Mouse (Mus musculus) midbrain, embryonic 11.5 days (tissue): ENCODE measurements around the gene Smim20. TPM values are rescaled to one million over a fixed set of nuclear protein-coding genes. Genes with fewer than 3 reads are reported as not detected.

Source experiments
- ATAC-seq: fragments of 200-750 bp; cut with Nextera tagmentation; 2 replicates; pipeline ENCODE4 v1.8.0; 2017; ENCODE audit warnings: moderate TSS enrichment, moderate library complexity; ENCODE audit not compliant: low FRiP score
- DNase-seq: peaks from one replicate; pipeline ENCODE4 v3.0.0; 2015; ENCODE audit warnings: low spot score; ENCODE audit errors: missing footprints
- H3K27ac ChIP-seq: fragments of 300-500 bp; sonication (generic); 2 replicates; pipeline ENCODE4 v1.5.1; 2014; ENCODE audit warnings: low read depth, low read length
- H3K27me3 ChIP-seq: fragments of 300-500 bp; sonication (generic); 2 replicates; pipeline ENCODE4 v1.6.1; 2014; ENCODE audit warnings: mild to moderate bottlenecking, low read length, moderate library complexity, mixed read lengths; ENCODE audit not compliant: control insufficient read depth, insufficient read depth
- H3K36me3 ChIP-seq: fragments of 300-500 bp; sonication (generic); 2 replicates; pipeline ENCODE4 v1.6.1; 2014; ENCODE audit warnings: mild to moderate bottlenecking, low read length, moderate library complexity, mixed read lengths; ENCODE audit not compliant: control insufficient read depth, insufficient read depth
- H3K4me1 ChIP-seq: fragments of 300-500 bp; sonication (generic); 2 replicates; pipeline ENCODE4 v1.6.1; 2014; ENCODE audit warnings: low read length; ENCODE audit not compliant: control insufficient read depth, insufficient read depth
- H3K4me2 ChIP-seq: fragments of 300-500 bp; sonication (generic); 2 replicates; pipeline ENCODE4 v1.6.1; 2014; ENCODE audit warnings: mild to moderate bottlenecking, moderate library complexity
- H3K4me3 ChIP-seq: fragments of 300-500 bp; sonication (generic); 2 replicates; pipeline ENCODE4 v1.5.1; 2014; ENCODE audit warnings: low read depth, low read length
- H3K9ac ChIP-seq: fragments of 300-500 bp; sonication (generic); 2 replicates; pipeline ENCODE4 v1.6.1; 2014; ENCODE audit warnings: low read length
- H3K9me3 ChIP-seq: fragments of 300-500 bp; sonication (generic); 2 replicates; pipeline ENCODE4 v1.6.1; 2016; ENCODE audit warnings: low read length; ENCODE audit not compliant: control insufficient read depth
- WGBS: fragments of 180-500 bp; shearing (Covaris S2); extraction: QIAGEN DNeasy Blood & Tissue Kit; methylation state at CpG from one replicate; pipeline ENCODE4 v1.1.7; 2014; 5-methylcytosine and 5-hydroxymethylcytosine counted together
- polyA plus RNA-seq: library from polyadenylated mRNA; unstranded; fragments of >200 nt; fragmentation: Nextera tagmentation; extraction: Ambion mirVana; gene quantifications from 2 replicates; pipeline ENCODE4 v1.2.1, GENCODE M21; 2014

The Smim20 gene
- polyA plus RNA-seq, 1 experiment from 2014 or later: 71.0 TPM

GRCm38 (mm10) chr5:53241109-53241508 lies 25.8 kb upstream of the Smim20 start:
- H3K4me2 ChIP-seq: no peak overlapping the region
- H3K4me1 ChIP-seq: no peaks in the 10 kb centered on the region
- DNase-seq (no peak), ATAC-seq (no peak)
- H3K4me3 ChIP-seq: no peak overlapping the region
- no peak overlapping the region for H3K9ac ChIP-seq
- no peak overlapping the region for H3K27ac ChIP-seq
- WGBS: 49% methylated on average over 2 of the region's 2 CpGs
- no peaks in the 10 kb centered on the region for H3K9me3 ChIP-seq
- no peaks in the 10 kb centered on the region for H3K27me3 ChIP-seq
- H3K36me3 ChIP-seq: no peaks in the 10 kb centered on the region

DNA sequence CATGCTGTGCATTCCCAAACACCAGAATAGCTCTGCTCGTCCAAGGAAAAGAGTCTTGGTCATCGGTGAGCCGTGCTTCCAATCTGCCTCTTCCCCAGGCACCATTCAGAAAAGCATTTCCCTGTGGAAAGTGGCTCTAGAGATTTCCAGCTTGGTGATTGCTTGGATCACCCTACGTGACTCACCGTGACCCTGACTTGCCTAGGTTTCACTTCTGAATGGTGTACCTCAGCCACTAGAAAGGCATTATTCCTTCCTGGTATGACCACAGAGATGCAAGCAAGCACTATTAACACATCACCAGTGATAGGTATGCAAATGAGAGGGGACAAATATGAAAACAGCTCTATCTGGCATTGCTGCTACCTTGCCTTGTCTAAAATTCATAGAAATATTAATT lies 24.9 kb upstream of the Smim20 start:
- Histone ChIP-seq H3K27me3 (no peaks in the 10 kb centered on the region), H3K4me2 (no peak overlapping the region), H3K27ac (no peak overlapping the region), H3K36me3 (no peaks in the 10 kb centered on the region), H3K9ac (no peak overlapping the region), H3K4me3 (no peak overlapping the region), H3K4me1 (no peaks in the 10 kb centered on the region), H3K9me3 (no peaks in the 10 kb centered on the region)
- WGBS: 90% methylated on average over 5 of the region's 5 CpGs
- no peak for DNase-seq
- no peak for ATAC-seq

GRCm38 (mm10) chr5:53242865-53243499 lies 23.9 kb upstream of the Smim20 start:
- no peaks in the 10 kb centered on the region for H3K4me1 ChIP-seq
- no peaks in the 10 kb centered on the region for H3K27me3 ChIP-seq
- H3K9me3 ChIP-seq: no peaks in the 10 kb centered on the region
- DNase-seq (no peak), ATAC-seq (no peak)
- H3K4me2 ChIP-seq: no peak overlapping the region
- WGBS: 89% methylated on average over 7 of the region's 7 CpGs
- no peaks in the 10 kb centered on the region for H3K36me3 ChIP-seq
- H3K4me3 ChIP-seq: no peak overlapping the region
- H3K27ac ChIP-seq: no peak overlapping the region
- no peak overlapping the region for H3K9ac ChIP-seq

DNA sequence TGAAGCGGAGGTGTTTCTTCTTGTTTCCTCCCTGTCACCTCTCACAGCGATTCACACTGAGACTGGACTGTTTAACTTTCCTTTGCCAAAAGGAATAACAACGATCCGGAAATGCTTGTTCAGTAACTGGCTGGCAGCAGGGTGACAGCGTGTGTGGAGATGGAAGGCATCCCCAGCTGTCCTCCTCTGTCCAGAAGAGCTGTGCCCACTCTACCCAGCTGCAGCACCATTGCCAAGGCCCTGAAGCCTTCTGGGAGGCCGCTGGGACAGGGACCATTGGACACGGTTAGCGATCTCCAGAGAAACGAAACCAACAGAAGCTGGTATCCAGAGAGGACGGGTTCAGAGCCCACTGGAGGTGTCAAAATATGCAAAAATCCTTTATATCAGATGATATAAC lies 22.9 kb upstream of the Smim20 start:
- ATAC-seq: no peak
- WGBS: 78% methylated on average over 10 of the region's 10 CpGs
- DNase-seq: no peak
- no peaks in the 10 kb centered on the region for H3K4me1 ChIP-seq
- H3K4me3 ChIP-seq: no peak overlapping the region
- no peak overlapping the region for H3K27ac ChIP-seq
- H3K4me2 ChIP-seq: no peak overlapping the region
- no peak overlapping the region for H3K9ac ChIP-seq
- no peaks in the 10 kb centered on the region for H3K27me3 ChIP-seq
- no peaks in the 10 kb centered on the region for H3K36me3 ChIP-seq
- H3K9me3 ChIP-seq: no peaks in the 10 kb centered on the region

- WGBS: 35% methylated on average over 11 of the region's 11 CpGs
- no peaks in the 10 kb centered on the region for H3K9me3 ChIP-seq
- no peaks in the 10 kb centered on the region for H3K27me3 ChIP-seq
- DNase-seq (no peak), ATAC-seq (peak; percentile 66; the same call in 1 of the 2 replicates)
- H3K4me2 ChIP-seq: no peak overlapping the region
- no peak overlapping the region for H3K27ac ChIP-seq
- H3K4me1 ChIP-seq: no peaks in the 10 kb centered on the region
- H3K9ac ChIP-seq: no peak overlapping the region
- H3K4me3 ChIP-seq: no peak overlapping the region
- H3K36me3 ChIP-seq: no peaks in the 10 kb centered on the region
Measured at GRCm38 (mm10) chr5:53248499-53248898, 18.4 kb upstream of the Smim20 start.

- Histone ChIP-seq H3K9ac (no peak overlapping the region), H3K4me2 (no peak overlapping the region), H3K27ac (no peak overlapping the region), H3K36me3 (no peaks in the 10 kb centered on the region), H3K4me1 (no peaks in the 10 kb centered on the region), H3K4me3 (no peak overlapping the region), H3K9me3 (no peaks in the 10 kb centered on the region), H3K27me3 (no peaks in the 10 kb centered on the region)
- DNase-seq: no peak
- WGBS: 81% methylated on average over 4 of the region's 4 CpGs
- ATAC-seq: peak; percentile 54; the same call in 1 of the 2 replicates
Measured at GRCm38 (mm10) chr5:53249431-53250061, 17.3 kb upstream of the Smim20 start.

DNA sequence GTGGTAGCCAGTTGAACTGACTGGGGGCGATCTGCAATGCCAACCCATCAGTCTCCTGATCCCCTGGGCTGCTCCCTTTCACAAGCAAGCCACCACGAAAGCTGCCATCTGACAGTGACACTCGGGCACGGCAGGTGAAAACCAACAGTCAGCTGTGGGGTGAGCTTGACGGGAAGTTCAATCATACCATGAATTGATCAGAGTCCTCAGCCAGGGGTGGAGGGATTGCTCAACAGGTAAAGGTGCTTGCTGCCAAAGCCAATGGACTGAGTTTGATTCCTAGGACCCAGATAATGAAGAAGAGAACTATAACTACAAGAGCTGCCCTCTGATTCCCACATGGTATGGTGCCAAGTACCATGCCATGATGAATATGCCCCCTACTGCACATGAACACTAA lies 12.7 kb upstream of the Smim20 start:
- Histone ChIP-seq H3K9me3 (no peaks in the 10 kb centered on the region), H3K9ac (no peak overlapping the region), H3K36me3 (no peaks in the 10 kb centered on the region), H3K4me2 (no peak overlapping the region), H3K27ac (no peak overlapping the region), H3K27me3 (no peaks in the 10 kb centered on the region; the same call in 1 of the 2 replicates), H3K4me1 (peaks cover 5% of the 10 kb centered on the region; the same call in 1 of the 2 replicates), H3K4me3 (no peak overlapping the region)
- no peak for DNase-seq
- 83% methylated on average over 5 of the region's 5 CpGs for WGBS
- ATAC-seq: no peak

GRCm38 (mm10) chr5:53254821-53255220 lies 12.1 kb upstream of the Smim20 start:
- H3K9ac ChIP-seq: no peak overlapping the region
- no peak for ATAC-seq
- H3K9me3 ChIP-seq: no peaks in the 10 kb centered on the region
- no peaks in the 10 kb centered on the region; the same call in 1 of the 2 replicates for H3K27me3 ChIP-seq
- no peaks in the 10 kb centered on the region for H3K36me3 ChIP-seq
- no peak for DNase-seq
- WGBS: 11% methylated on average over 3 of the region's 3 CpGs
- peaks cover 5% of the 10 kb centered on the region; the same call in 1 of the 2 replicates for H3K4me1 ChIP-seq
- H3K27ac ChIP-seq: no peak overlapping the region
- no peak overlapping the region for H3K4me2 ChIP-seq
- no peak overlapping the region for H3K4me3 ChIP-seq

DNA sequence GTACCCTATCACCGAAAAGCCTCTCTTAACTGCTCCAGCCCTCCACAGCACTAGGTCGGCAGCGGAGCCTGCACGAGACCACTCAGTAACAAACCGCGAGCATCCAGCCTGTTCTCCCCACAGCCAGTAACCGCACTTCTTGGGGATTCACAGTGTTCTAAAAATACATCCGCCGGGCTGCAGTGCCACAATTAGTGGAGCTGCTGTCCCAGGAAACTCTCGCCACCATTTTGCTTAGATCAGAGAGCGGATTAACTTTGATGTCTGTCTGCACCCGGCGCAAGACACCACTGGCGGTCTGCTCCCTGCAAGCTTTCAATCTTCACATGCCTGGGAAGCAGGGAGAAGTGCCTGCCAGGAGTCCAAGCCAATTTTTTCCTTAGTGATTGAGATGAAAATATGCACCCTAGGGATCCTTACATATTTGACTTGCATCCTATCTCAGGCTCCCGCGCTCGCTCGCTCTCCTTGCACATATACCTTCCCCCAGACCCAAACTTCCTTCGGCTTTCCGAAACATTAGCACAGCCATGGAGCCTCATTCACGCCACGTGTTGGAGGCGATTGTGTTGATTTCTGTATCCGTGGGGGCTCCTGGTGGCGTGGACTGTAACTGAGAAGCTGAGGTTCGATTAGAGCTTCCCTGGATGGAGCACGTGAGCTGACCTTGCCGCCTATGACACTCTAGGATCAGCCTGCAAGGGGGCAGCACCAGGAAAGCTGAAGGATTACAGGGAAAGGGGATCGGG lies 8.7 kb upstream of the Smim20 start:
- 2% methylated on average over 29 of the region's 29 CpGs for WGBS
- ATAC-seq: peak; percentile 68
- no peak overlapping the region for H3K27ac ChIP-seq

More for the DNA sequence above, 8.7 kb upstream of the Smim20 start:
- Histone ChIP-seq H3K9ac (peak overlapping the region; percentile 46), H3K36me3 (no peaks in the 10 kb centered on the region), H3K4me3 (peak overlapping the region; percentile 32), H3K27me3 (no peaks in the 10 kb centered on the region; the same call in 1 of the 2 replicates), H3K4me1 (peaks cover 5% of the 10 kb centered on the region; the same call in 1 of the 2 replicates), H3K4me2 (peak overlapping the region; percentile 45), H3K9me3 (no peaks in the 10 kb centered on the region)
- DNase-seq: peak; percentile 95
